Mouse (Mus musculus): Measurements from ENCODE around the gene Irf6. TPM values are rescaled to one million over a fixed set of nuclear protein-coding genes. Genes with fewer than 3 reads are reported as not detected.

Gene Irf6
- polyA plus RNA-seq, 2 experiments: 1.5 to 1.7 TPM

DNA sequence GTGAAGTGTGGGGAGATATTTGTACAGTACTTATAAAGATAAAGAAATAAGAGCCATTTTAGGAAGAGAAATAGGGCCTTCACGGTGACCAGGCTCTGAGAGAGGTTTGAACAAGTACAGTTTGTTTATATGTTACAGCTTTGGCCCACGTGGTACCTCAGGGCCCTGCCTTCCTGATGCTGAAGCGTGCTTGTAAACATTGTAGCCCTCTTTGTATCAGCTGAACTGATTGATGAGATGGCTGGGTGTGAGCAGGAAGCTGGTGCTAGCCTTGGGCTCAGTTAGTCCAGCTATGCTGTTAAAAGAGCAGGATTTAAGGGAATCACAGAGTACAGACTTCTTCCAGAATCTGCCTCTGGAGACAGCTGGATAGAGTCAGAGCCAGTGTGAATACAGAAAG is 6.3 kb downstream of the Irf6 start:
- H3K27me3 ChIP-seq (ENCODE audit: control insufficient read depth, insufficient read depth, low read length): peaks cover 2% of the 10 kb centered on the region
- no peak overlapping the region for H3K4me2 ChIP-seq (ENCODE audit: low read depth)
- WGBS (ENCODE audit: insufficient replicate concordance): 26% methylated on average over 3 of the region's 3 CpGs
- TF ChIP-seq EP300 (IDR thresholded peaks at IDR 0.05; ENCODE audit: low read depth) (no peak), CTCF (IDR thresholded peaks at IDR 0.05; ENCODE audit: low read depth) (no peak)
- H3K9me3 ChIP-seq (ENCODE audit: control insufficient read depth, low read length): no peaks in the 10 kb centered on the region
- H3K9ac ChIP-seq (replicated peaks): no peak overlapping the region
- peaks cover 3 to 30% of the 10 kb centered on the region in 2 experiments; a peak in 3 of 4 replicates for H3K4me1 ChIP-seq (replicated peaks; ENCODE audit: control insufficient read depth in 2 of 2, insufficient read depth in 2 of 2, low read length in 1 of 2)
- H3K27ac ChIP-seq: no peak overlapping the region
- no peak overlapping the region for H3K4me3 ChIP-seq (ENCODE audit: insufficient read depth in 1 of 2, low read depth in 2 of 2, low read length in 2 of 2)
- no peak for ATAC-seq (ENCODE audit: insufficient read depth)
- DNase-seq (ENCODE audit: low read depth in 3 of 3, low spot score in 3 of 3): no peak
- H3K36me3 ChIP-seq (replicated peaks; ENCODE audit: control insufficient read depth, insufficient read depth, low read depth): no peaks in the 10 kb centered on the region

DNA sequence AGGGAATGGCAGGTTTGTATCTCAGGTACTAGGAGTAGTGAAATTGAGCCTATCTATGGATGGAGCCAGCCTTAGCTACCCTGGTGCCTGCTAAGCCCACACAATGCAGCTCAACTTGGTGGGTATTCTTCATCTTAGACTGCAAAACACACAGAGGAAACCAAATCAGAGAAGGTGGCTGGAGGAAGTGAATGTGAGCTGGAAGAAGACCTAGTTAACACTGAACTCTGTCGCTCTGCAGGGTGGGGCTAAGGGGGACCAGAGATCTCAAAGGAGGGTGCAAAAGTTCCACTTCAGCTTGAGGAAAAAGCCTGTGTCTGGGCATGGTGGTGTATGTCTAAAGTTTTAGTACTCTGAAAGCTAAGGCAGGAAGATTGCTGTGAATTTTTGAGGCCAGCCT is 6.7 kb downstream of the Irf6 start:
- Histone ChIP-seq H3K4me2 (ENCODE audit: low read depth) (no peak overlapping the region), H3K27ac (no peak overlapping the region), H3K9me3 (ENCODE audit: control insufficient read depth, low read length) (no peaks in the 10 kb centered on the region), H3K4me3 (ENCODE audit: insufficient read depth in 1 of 2, low read depth in 2 of 2, low read length in 2 of 2) (no peak overlapping the region), H3K36me3 (replicated peaks; ENCODE audit: control insufficient read depth, insufficient read depth, low read depth) (no peaks in the 10 kb centered on the region), H3K9ac (replicated peaks) (no peak overlapping the region), H3K4me1 (replicated peaks; ENCODE audit: control insufficient read depth in 2 of 2, insufficient read depth in 2 of 2, low read length in 1 of 2) (peaks cover 3 to 30% of the 10 kb centered on the region in 2 experiments; a peak in 3 of 4 replicates), H3K27me3 (ENCODE audit: control insufficient read depth, insufficient read depth, low read length) (no peaks in the 10 kb centered on the region; the same call in 1 of the 2 replicates)
- ATAC-seq (ENCODE audit: insufficient read depth) (no peak), DNase-seq (ENCODE audit: low read depth in 3 of 3, low spot score in 3 of 3) (no peak)
- WGBS (ENCODE audit: insufficient replicate concordance): 21% methylated on average over 1 of the region's 1 CpGs
- TF ChIP-seq CTCF (IDR thresholded peaks at IDR 0.05; ENCODE audit: low read depth) (no peak), EP300 (IDR thresholded peaks at IDR 0.05; ENCODE audit: low read depth) (no peak)

DNA sequence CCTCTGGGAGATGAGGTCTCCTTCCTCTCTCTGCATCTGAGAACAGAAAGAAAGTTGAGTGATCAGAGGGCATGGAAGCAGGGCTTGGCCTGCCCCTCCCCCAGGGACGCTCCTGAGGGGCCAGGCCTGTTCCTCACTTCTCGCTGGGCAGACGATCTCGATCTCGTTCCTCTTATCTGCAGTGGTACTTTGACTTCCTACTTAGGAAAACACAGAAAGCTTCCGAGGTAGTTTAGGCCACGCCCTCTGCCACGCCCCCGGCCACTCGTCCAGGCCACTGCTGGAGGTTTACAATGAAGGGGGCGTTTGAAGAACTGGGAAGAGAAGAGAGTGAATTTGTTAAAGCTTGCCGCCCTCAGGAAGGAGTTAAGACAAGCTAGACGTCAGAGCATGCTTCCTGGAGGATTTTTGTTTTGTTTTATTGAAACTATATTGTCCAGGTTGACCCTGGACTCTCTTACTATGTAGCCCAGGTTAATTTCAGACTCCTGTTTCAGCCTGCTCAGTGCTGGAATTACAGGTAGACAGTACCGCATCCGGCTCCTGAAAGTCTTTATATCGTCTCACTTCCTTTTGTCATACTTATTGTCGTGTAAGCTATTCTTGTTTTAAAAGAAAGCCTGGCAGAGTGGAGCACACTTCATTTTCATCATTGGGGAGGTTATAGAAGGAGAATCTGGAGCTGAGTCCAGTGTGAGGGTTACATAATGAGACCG is 7.6 kb downstream of the Irf6 start:
- Histone ChIP-seq H3K9me3 (ENCODE audit: control insufficient read depth, low read length) (no peaks in the 10 kb centered on the region), H3K4me2 (ENCODE audit: low read depth) (peak overlapping the region; percentile 53), H3K36me3 (replicated peaks; ENCODE audit: control insufficient read depth, insufficient read depth, low read depth) (no peaks in the 10 kb centered on the region), H3K4me1 (replicated peaks; ENCODE audit: control insufficient read depth in 2 of 2, insufficient read depth in 2 of 2, low read length in 1 of 2) (peaks cover 3 to 30% of the 10 kb centered on the region in 2 experiments; a peak in 3 of 4 replicates), H3K27ac (no peak overlapping the region), H3K4me3 (ENCODE audit: insufficient read depth in 1 of 2, low read depth in 2 of 2, low read length in 2 of 2) (peak overlapping the region; percentile 1 to 23; a peak in 3 of 4 replicates), H3K27me3 (ENCODE audit: control insufficient read depth, insufficient read depth, low read length) (no peaks in the 10 kb centered on the region), H3K9ac (replicated peaks) (no peak overlapping the region)
- TF ChIP-seq CTCF (IDR thresholded peaks at IDR 0.05; ENCODE audit: low read depth): no peak
- no peak for TF ChIP-seq EP300 (IDR thresholded peaks at IDR 0.05; ENCODE audit: low read depth)
- ATAC-seq (ENCODE audit: insufficient read depth): peak; percentile 66
- WGBS (ENCODE audit: insufficient replicate concordance): 10% methylated on average over 18 of the region's 18 CpGs
- DNase-seq (ENCODE audit: low read depth in 3 of 3, low spot score in 3 of 3): peak; percentile 37 to 43 (median 39)

DNA sequence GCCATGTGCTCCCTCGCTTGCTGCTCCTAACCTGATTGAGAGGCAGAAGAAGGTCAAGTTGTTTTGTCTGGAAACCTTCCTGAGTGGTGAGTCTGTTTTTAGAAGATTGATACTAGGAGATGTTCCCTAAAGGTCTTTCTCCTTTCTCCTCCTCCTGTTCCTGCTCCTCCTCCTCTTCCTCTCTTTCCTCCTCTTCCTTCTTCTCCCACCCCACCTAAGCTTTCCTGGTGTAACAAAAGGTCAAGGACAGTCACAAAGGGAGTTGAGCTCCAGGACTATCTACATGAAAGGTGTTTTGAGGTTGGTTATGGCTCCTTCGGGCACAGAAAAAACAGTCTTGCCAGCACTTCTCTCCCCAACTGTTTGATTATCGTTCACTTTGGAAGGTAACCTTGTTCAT is 14.8 kb downstream of the Irf6 start, which contains the start of gene A130010J15Rik:
TSS of gene A130010J15Rik (plus strand) at position 301 of the 400 bp plus-strand sequence.
- DNase-seq (ENCODE audit: low read depth in 3 of 3, low spot score in 3 of 3) (no peak), ATAC-seq (ENCODE audit: insufficient read depth) (no peak)
- TF ChIP-seq CTCF (IDR thresholded peaks at IDR 0.05; ENCODE audit: low read depth): no peak
- no peak for TF ChIP-seq EP300 (IDR thresholded peaks at IDR 0.05; ENCODE audit: low read depth)
- no peak within 1 kb of the TSS for H3K9ac ChIP-seq (replicated peaks)
- no peaks in the 10 kb centered on the region for H3K27me3 ChIP-seq (ENCODE audit: control insufficient read depth, insufficient read depth, low read length)
- no peak within 1 kb of the TSS for H3K4me2 ChIP-seq (ENCODE audit: low read depth)
- no peak within 1 kb of the TSS for H3K27ac ChIP-seq
- WGBS (ENCODE audit: insufficient replicate concordance): 66% methylated on average over 3 of the region's 3 CpGs
- no peaks in the 10 kb centered on the region for H3K36me3 ChIP-seq (replicated peaks; ENCODE audit: control insufficient read depth, insufficient read depth, low read depth)
- H3K4me3 ChIP-seq (ENCODE audit: insufficient read depth in 1 of 2, low read depth in 2 of 2, low read length in 2 of 2): no peak within 1 kb of the TSS
- no peaks in the 10 kb centered on the region for H3K9me3 ChIP-seq (ENCODE audit: control insufficient read depth, low read length)
- H3K4me1 ChIP-seq (replicated peaks; ENCODE audit: control insufficient read depth in 2 of 2, insufficient read depth in 2 of 2, low read length in 1 of 2): peaks cover 6 to 7% of the 10 kb centered on the region in 2 experiments

DNA sequence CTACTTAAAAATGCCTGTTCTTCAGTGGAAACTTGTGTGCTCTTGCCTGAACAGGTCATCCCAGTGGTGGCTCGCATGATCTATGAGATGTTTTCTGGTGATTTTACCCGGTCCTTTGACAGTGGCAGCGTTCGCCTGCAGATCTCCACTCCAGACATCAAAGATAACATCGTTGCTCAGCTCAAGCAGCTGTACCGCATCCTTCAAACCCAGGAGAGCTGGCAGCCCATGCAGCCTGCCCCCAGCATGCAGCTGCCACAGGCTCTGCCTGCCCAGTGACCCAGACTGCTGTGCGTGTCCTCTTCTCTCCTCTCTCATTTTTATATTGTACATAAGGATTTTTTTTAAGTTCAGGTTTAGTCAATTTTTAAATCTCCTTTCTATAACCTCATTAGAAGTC is 16.3 kb downstream of the Irf6 start:
- H3K4me3 ChIP-seq (ENCODE audit: insufficient read depth in 1 of 2, low read depth in 2 of 2, low read length in 2 of 2): no peak overlapping the region
- no peaks in the 10 kb centered on the region for H3K27me3 ChIP-seq (ENCODE audit: control insufficient read depth, insufficient read depth, low read length)
- no peak overlapping the region for H3K27ac ChIP-seq
- DNase-seq (ENCODE audit: low read depth in 3 of 3, low spot score in 3 of 3): no peak
- H3K4me2 ChIP-seq (ENCODE audit: low read depth): no peak overlapping the region
- H3K4me1 ChIP-seq (replicated peaks; ENCODE audit: control insufficient read depth in 2 of 2, insufficient read depth in 2 of 2, low read length in 1 of 2): peaks cover 11 to 12% of the 10 kb centered on the region in 2 experiments
- no peak for ATAC-seq (ENCODE audit: insufficient read depth)
- TF ChIP-seq EP300 (IDR thresholded peaks at IDR 0.05; ENCODE audit: low read depth) (no peak), CTCF (IDR thresholded peaks at IDR 0.05; ENCODE audit: low read depth) (no peak)
- no peak overlapping the region for H3K9ac ChIP-seq (replicated peaks)
- no peaks in the 10 kb centered on the region for H3K36me3 ChIP-seq (replicated peaks; ENCODE audit: control insufficient read depth, insufficient read depth, low read depth)
- H3K9me3 ChIP-seq (ENCODE audit: control insufficient read depth, low read length): no peaks in the 10 kb centered on the region
- WGBS (ENCODE audit: insufficient replicate concordance): 71% methylated on average over 7 of the region's 7 CpGs

All from liver, embryonic 14.5 days (tissue).